Mouse (Mus musculus): Measurements from ENCODE around the gene Ets2. TPM values are rescaled to one million over a fixed set of nuclear protein-coding genes. Genes with fewer than 3 reads are reported as not detected.
A peak's percentile ranks its signal among the peaks of the same experiment; 100 is the strongest.
"Not testable (repeated sequence)": the region's sequence is repeated elsewhere in the genome, so short reads cannot be mapped to it uniquely, and the experiment has no call there.

Gene Ets2
- polyA plus RNA-seq, 1 experiment, result 0.19 TPM

GRCm38 (mm10) chr16:95708211-95709004, 6.5 kb downstream of the Ets2 start:
- Histone ChIP-seq H3K36me3 (ENCODE audit: control insufficient read depth) (peaks cover 33% of the 10 kb centered on the region), H3K4me1 (ENCODE audit: control insufficient read depth) (no peaks in the 10 kb centered on the region), H3K9me3 (ENCODE audit: control insufficient read depth, low read length) (no peaks in the 10 kb centered on the region), H3K4me3 (replicated peaks) (no peak overlapping the region), H3K27me3 (ENCODE audit: control insufficient read depth) (no peaks in the 10 kb centered on the region)
- TF ChIP-seq GATA1 (IDR thresholded peaks at IDR 0.05; ENCODE audit: low read length) (no peak), TAL1 (IDR thresholded peaks at IDR 0.05; ENCODE audit: low read length) (no peak)

- no peaks in the 10 kb centered on the region for H3K27me3 ChIP-seq (ENCODE audit: control insufficient read depth)
- TF ChIP-seq GATA1 (IDR thresholded peaks at IDR 0.05; ENCODE audit: low read length), result no peak
- no peak for TF ChIP-seq TAL1 (IDR thresholded peaks at IDR 0.05; ENCODE audit: low read length)
- no peaks in the 10 kb centered on the region for H3K4me1 ChIP-seq (ENCODE audit: control insufficient read depth)
- no peak overlapping the region for H3K4me3 ChIP-seq (replicated peaks)
- peaks cover 38% of the 10 kb centered on the region for H3K36me3 ChIP-seq (ENCODE audit: control insufficient read depth)
- no peaks in the 10 kb centered on the region for H3K9me3 ChIP-seq (ENCODE audit: control insufficient read depth, low read length)
These were observed 7.3 kb downstream of the Ets2 start for GRCm38 (mm10) chr16:95709175-95709574.

GRCm38 (mm10) chr16:95710129-95710528, 8.3 kb downstream of the Ets2 start:
- H3K36me3 ChIP-seq (ENCODE audit: control insufficient read depth), result peaks cover 48% of the 10 kb centered on the region
- TF ChIP-seq TAL1 (IDR thresholded peaks at IDR 0.05; ENCODE audit: low read length) (no peak), GATA1 (IDR thresholded peaks at IDR 0.05; ENCODE audit: low read length) (no peak)

GRCm38 (mm10) chr16:95712121-95712520, 10.2 kb downstream of the Ets2 start:
- no peaks in the 10 kb centered on the region for H3K9me3 ChIP-seq (ENCODE audit: control insufficient read depth, low read length)
- H3K4me3 ChIP-seq (replicated peaks), result no peak overlapping the region
- no peaks in the 10 kb centered on the region for H3K4me1 ChIP-seq (ENCODE audit: control insufficient read depth)
- H3K36me3 ChIP-seq (ENCODE audit: control insufficient read depth), result peaks cover 61% of the 10 kb centered on the region
- TF ChIP-seq TAL1 (IDR thresholded peaks at IDR 0.05; ENCODE audit: low read length) (0 out of 3 replicates have a peak, but pooled peaks have one; percentile 23), GATA1 (IDR thresholded peaks at IDR 0.05; ENCODE audit: low read length) (no peak)
- no peaks in the 10 kb centered on the region for H3K27me3 ChIP-seq (ENCODE audit: control insufficient read depth)

More at GRCm38 (mm10) chr16:95710129-95710528, 8.3 kb downstream of the Ets2 start:
- Histone ChIP-seq H3K4me3 (replicated peaks) (no peak overlapping the region), H3K27me3 (ENCODE audit: control insufficient read depth) (no peaks in the 10 kb centered on the region), H3K9me3 (ENCODE audit: control insufficient read depth, low read length) (no peaks in the 10 kb centered on the region), H3K4me1 (ENCODE audit: control insufficient read depth) (no peaks in the 10 kb centered on the region)

GRCm38 (mm10) chr16:95713077-95713476, 11.2 kb downstream of the Ets2 start:
- H3K4me3 ChIP-seq (replicated peaks); H3K4me1 ChIP-seq (ENCODE audit: control insufficient read depth); H3K9me3 ChIP-seq (ENCODE audit: control insufficient read depth, low read length); H3K27me3 ChIP-seq (ENCODE audit: control insufficient read depth): not testable (repeated sequence)
- peaks cover 69% of the 10 kb centered on the region for H3K36me3 ChIP-seq (ENCODE audit: control insufficient read depth)

- Histone ChIP-seq H3K36me3 (ENCODE audit: control insufficient read depth) (peaks cover 80% of the 10 kb centered on the region), H3K4me3 (replicated peaks) (no peak overlapping the region), H3K27me3 (ENCODE audit: control insufficient read depth) (no peaks in the 10 kb centered on the region), H3K9me3 (ENCODE audit: control insufficient read depth, low read length) (no peaks in the 10 kb centered on the region), H3K4me1 (ENCODE audit: control insufficient read depth) (no peaks in the 10 kb centered on the region)
- TF ChIP-seq TAL1 (IDR thresholded peaks at IDR 0.05; ENCODE audit: low read length) (no peak), GATA1 (IDR thresholded peaks at IDR 0.05; ENCODE audit: low read length) (no peak)
These were observed 13.2 kb downstream of the Ets2 start for GRCm38 (mm10) chr16:95715026-95715425.

GRCm38 (mm10) chr16:95716061-95716706, 14.3 kb downstream of the Ets2 start:
- Histone ChIP-seq H3K4me1 (ENCODE audit: control insufficient read depth) (no peaks in the 10 kb centered on the region), H3K4me3 (replicated peaks) (no peak overlapping the region), H3K9me3 (ENCODE audit: control insufficient read depth, low read length) (0 out of 2 replicates have a peak, but pooled peaks cover 3% of the 10 kb centered on the region), H3K36me3 (ENCODE audit: control insufficient read depth) (peaks cover 80% of the 10 kb centered on the region), H3K27me3 (ENCODE audit: control insufficient read depth) (no peaks in the 10 kb centered on the region)
- TF ChIP-seq GATA1 (IDR thresholded peaks at IDR 0.05; ENCODE audit: low read length) (no peak), TAL1 (IDR thresholded peaks at IDR 0.05; ENCODE audit: low read length) (no peak)

- Histone ChIP-seq H3K9me3 (ENCODE audit: control insufficient read depth, low read length) (peaks cover 4% of the 10 kb centered on the region; the same call in 1 of the 2 replicates), H3K4me1 (ENCODE audit: control insufficient read depth) (no peaks in the 10 kb centered on the region), H3K36me3 (ENCODE audit: control insufficient read depth) (peaks cover 67% of the 10 kb centered on the region), H3K27me3 (ENCODE audit: control insufficient read depth) (no peaks in the 10 kb centered on the region), H3K4me3 (replicated peaks) (no peak overlapping the region)
- TF ChIP-seq TAL1 (IDR thresholded peaks at IDR 0.05; ENCODE audit: low read length) (no peak), GATA1 (IDR thresholded peaks at IDR 0.05; ENCODE audit: low read length) (no peak)
These were observed 15.8 kb downstream of the Ets2 start for GRCm38 (mm10) chr16:95717631-95718030.

GRCm38 (mm10) chr16:95718119-95718518, 16.2 kb downstream of the Ets2 start:
- TF ChIP-seq TAL1 (IDR thresholded peaks at IDR 0.05; ENCODE audit: low read length) (no peak), GATA1 (IDR thresholded peaks at IDR 0.05; ENCODE audit: low read length) (no peak)
- Histone ChIP-seq H3K27me3 (ENCODE audit: control insufficient read depth) (no peaks in the 10 kb centered on the region), H3K36me3 (ENCODE audit: control insufficient read depth) (peaks cover 67% of the 10 kb centered on the region), H3K4me3 (replicated peaks) (no peak overlapping the region), H3K9me3 (ENCODE audit: control insufficient read depth, low read length) (peaks cover 4% of the 10 kb centered on the region; the same call in 1 of the 2 replicates), H3K4me1 (ENCODE audit: control insufficient read depth) (no peaks in the 10 kb centered on the region)
